Mouse (Mus musculus) spleen, embryonic (tissue): ENCODE data around the gene Pnpla3.

ENCODE experiments used
- CTCF ChIA-PET: fragments of 350-600 bp; sonication (Branson Sonifier 250); formaldehyde crosslinking; loops from one replicate; lab custom pipeline; 2022; lab: Charles Lee

Pnpla3 gene

GRCm38 (mm10) chr15:84216026-84216425, 48.4 kb downstream of the Pnpla3 start:
- CTCF ChIA-PET = interaction anchor here (0.6 kb wide), 2 partner anchors 234 to 371 kb away, joined by 6 to 17 read pairs; no protein-coding TSS in a partner anchor

- CTCF ChIA-PET = interaction anchor here (0.6 kb wide), 1 partner anchor 370 kb away, joined by 17 read pairs; no protein-coding TSS in a partner anchor
These were observed 48.9 kb downstream of the Pnpla3 start for GRCm38 (mm10) chr15:84216461-84217084.

GRCm38 (mm10) chr15:84217969-84218782, 50.5 kb downstream of the Pnpla3 start:
- CTCF ChIA-PET = no interaction called here

GRCm38 (mm10) chr15:84218783-84219271, 51.2 kb downstream of the Pnpla3 start:
- CTCF ChIA-PET = no interaction called here

GRCm38 (mm10) chr15:84221539-84221938, 53.9 kb downstream of the Pnpla3 start:
- CTCF ChIA-PET = no interaction called here

GRCm38 (mm10) chr15:84223423-84223822, 55.8 kb downstream of the Pnpla3 start:
- CTCF ChIA-PET = no interaction called here

- CTCF ChIA-PET = no interaction called here
These were observed 57.1 kb downstream of the Pnpla3 start for GRCm38 (mm10) chr15:84224779-84225178.

- CTCF ChIA-PET = interaction anchor here (1.5 kb wide), 1 partner anchor 15 kb away, joined by 3 read pairs; no protein-coding TSS in a partner anchor
These were observed 59.3 kb downstream of the Pnpla3 start for GRCm38 (mm10) chr15:84226918-84227317.

GRCm38 (mm10) chr15:84230661-84231060, 63.0 kb downstream of the Pnpla3 start:
- CTCF ChIA-PET = interaction anchor here (0.6 kb wide), 1 partner anchor 111 kb away, joined by 4 read pairs; no protein-coding TSS in a partner anchor

- CTCF ChIA-PET = no interaction called here
These were observed 63.6 kb downstream of the Pnpla3 start for GRCm38 (mm10) chr15:84231113-84231712.

- CTCF ChIA-PET = no interaction called here
These were observed 64.3 kb downstream of the Pnpla3 start, which contains the start of gene Parvb for GRCm38 (mm10) chr15:84231721-84232561. TSS of gene Parvb (plus strand) at chr15:84232043.

GRCm38 (mm10) chr15:84232609-84233008, 65.0 kb downstream of the Pnpla3 start:
- CTCF ChIA-PET = no interaction called here

- CTCF ChIA-PET = interaction anchor here (0.5 to 0.7 kb wide), 3 partner anchors 22 to 441 kb away, joined by 3 to 6 read pairs (median 3); no protein-coding TSS in a partner anchor
These were observed 67.4 kb downstream of the Pnpla3 start for GRCm38 (mm10) chr15:84234794-84235581.

- CTCF ChIA-PET = interaction anchor here (0.5 to 0.6 kb wide), 2 partner anchors 73 to 441 kb away, joined by 3 read pairs; no protein-coding TSS in a partner anchor
These were observed 68.0 kb downstream of the Pnpla3 start for GRCm38 (mm10) chr15:84235646-84236045.
